Mouse (Mus musculus) heart, adult 2 months (tissue): ENCODE measurements around the gene Gm49601. TPM values are rescaled to one million over a fixed set of nuclear protein-coding genes. Genes with fewer than 3 reads are reported as not detected.
A peak's percentile ranks its signal among the peaks of the same experiment; 100 is the strongest.

Experiments
- DNase-seq, 2 experiments: peaks; one replicate each; pipeline ENCODE4 v3.0.0; 2021
- H3K27ac ChIP-seq: fragments of 200-600 bp; 2 replicates; pipeline ENCODE4 v1.8.1; 2022
- H3K27me3 ChIP-seq: fragments of 200-500 bp; 2 replicates; pipeline ENCODE4 v1.6.1; 2012; ENCODE audit warnings: mild to moderate bottlenecking, low read length, inconsistent platforms, mixed read lengths; ENCODE audit not compliant: control insufficient read depth, insufficient read depth
- H3K36me3 ChIP-seq: fragments of 200-500 bp; 2 replicates; pipeline ENCODE4 v1.6.1; 2012; ENCODE audit warnings: low read length, inconsistent platforms; ENCODE audit not compliant: control insufficient read depth, insufficient read depth
- H3K4me1 ChIP-seq: fragments of 200-500 bp; 2 replicates; pipeline ENCODE4 v1.6.1; 2011; ENCODE audit warnings: low read length; ENCODE audit not compliant: control insufficient read depth, insufficient read depth
- H3K4me3 ChIP-seq: fragments of 200-600 bp; 2 replicates; pipeline ENCODE4 v1.8.1; 2022
- H3K79me2 ChIP-seq: fragments of 200-500 bp; replicated peaks from 2 replicates; pipeline ENCODE4 v1.6.1; 2012; ENCODE audit warnings: mild to moderate bottlenecking, inconsistent platforms, low read length, moderate library complexity, mixed read lengths; ENCODE audit not compliant: control insufficient read depth, insufficient read depth
- H3K9ac ChIP-seq: fragments of 200-500 bp; 2 replicates; pipeline ENCODE4 v1.6.1; 2012; ENCODE audit warnings: low read depth, mild to moderate bottlenecking, control low read depth, inconsistent platforms, low read length, mixed read lengths
- CTCF ChIP-seq: fragments of 200-600 bp; IDR thresholded peaks from 2 replicates; pipeline ENCODE4 v1.8.1; 2022; ENCODE audit warnings: antibody characterized with exemption, mild to moderate bottlenecking, moderate library complexity
- EP300 ChIP-seq: fragments of 200-500 bp; IDR thresholded peaks from 2 replicates; pipeline ENCODE4 v1.6.1; 2011; ENCODE audit warnings: low read depth, low read length, control low read depth; ENCODE audit not compliant: insufficient read depth
- POLR2A ChIP-seq: fragments of 200-500 bp; IDR thresholded peaks from 2 replicates; pipeline ENCODE4 v1.6.1; 2011; ENCODE audit warnings: mild to moderate bottlenecking, low read depth, low read length, control low read depth; ENCODE audit not compliant: insufficient read depth
- WGBS: fragments of 180-500 bp; shearing (Covaris S2); methylation state at CpG from one replicate; pipeline ENCODE4 v1.1.7; 2018; 5-methylcytosine and 5-hydroxymethylcytosine counted together
- intact Hi-C: fragments of 180-260 bp; cut with DNase I; formaldehyde crosslinking; loops from one replicate; pipeline ENCODE4 v1.15.1; 2025
- polyA plus RNA-seq: library from polyadenylated mRNA; depleted of rRNA; stranded (reverse); fragments of >200 nt; gene quantifications from 2 replicates; pipeline ENCODE4 v1.2.3, GENCODE M21; 2012
- total RNA-seq, 2 experiments: library from RNA; stranded (reverse); gene quantifications; 2 replicates each; pipeline ENCODE4 v1.2.3; 2021

Gene Gm49601
- total and polyA plus RNA-seq, 3 experiments: 1.1 to 3.1 (median 1.1) TPM

DNA sequence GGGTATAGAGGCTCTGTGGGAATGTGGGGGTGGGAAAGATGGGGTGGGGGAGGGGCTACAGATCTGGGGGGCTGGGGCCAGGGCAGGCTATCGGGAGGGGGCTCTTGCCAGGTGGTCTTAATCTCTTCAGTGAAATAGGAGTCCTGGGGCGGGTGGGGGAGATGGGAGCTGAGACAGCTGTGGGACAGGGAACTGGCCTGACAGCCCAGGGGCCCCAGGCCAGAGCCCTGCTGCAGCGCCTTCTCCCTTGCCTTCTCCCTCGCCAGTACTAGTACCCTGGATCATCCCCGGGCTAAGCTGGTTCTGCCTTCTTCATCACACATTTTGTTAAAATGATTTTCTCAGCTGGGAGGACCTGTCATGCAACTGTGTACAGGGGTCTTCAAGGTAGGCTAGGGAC, 30.0 kb downstream of the Gm49601 start:
- 64% methylated on average over 5 of the region's 5 CpGs for WGBS
- H3K27me3 ChIP-seq: peaks cover 6% of the 10 kb centered on the region
- no peaks in the 10 kb centered on the region; the same call in 1 of the 2 replicates for H3K4me1 ChIP-seq
- no peaks in the 10 kb centered on the region for H3K36me3 ChIP-seq
- no peak for TF ChIP-seq EP300
- no peak for TF ChIP-seq CTCF
- no peak for TF ChIP-seq POLR2A
- H3K4me3 ChIP-seq: no peak overlapping the region
- no peak for DNase-seq
- H3K9ac ChIP-seq: no peak overlapping the region
- H3K79me2 ChIP-seq: no peaks in the 10 kb centered on the region
- intact Hi-C loops: no loop called here
- H3K27ac ChIP-seq: no peak overlapping the region

- H3K4me1 ChIP-seq: no peaks in the 10 kb centered on the region; the same call in 1 of the 2 replicates
- H3K79me2 ChIP-seq: no peaks in the 10 kb centered on the region
- no peak overlapping the region for H3K9ac ChIP-seq
- TF ChIP-seq POLR2A: no peak
- TF ChIP-seq EP300: no peak
- no peak for TF ChIP-seq CTCF
- no peaks in the 10 kb centered on the region for H3K36me3 ChIP-seq
- no peak overlapping the region for H3K4me3 ChIP-seq
- no peak for DNase-seq
- 70% methylated on average over 2 of the region's 2 CpGs for WGBS
- H3K27ac ChIP-seq: no peak overlapping the region
- peaks cover 15% of the 10 kb centered on the region for H3K27me3 ChIP-seq
- intact Hi-C loops: no loop called here
Observed at GRCm38 (mm10) chr16:18593930-18594329, 32.3 kb downstream of the Gm49601 start.

- WGBS: 6% methylated on average over 59 of the region's 59 CpGs
- H3K4me3 ChIP-seq: no peak overlapping the region
- no peaks in the 10 kb centered on the region; the same call in 1 of the 2 replicates for H3K4me1 ChIP-seq
- TF ChIP-seq POLR2A: no peak
- peak; percentile 50 for TF ChIP-seq CTCF
- no peak for TF ChIP-seq EP300
- intact Hi-C loops: no loop called here
- no peaks in the 10 kb centered on the region for H3K79me2 ChIP-seq
- H3K9ac ChIP-seq: 0 out of 2 replicates have a peak overlapping the region, but pooled peaks have one; percentile 22
- H3K27me3 ChIP-seq: peaks cover 25% of the 10 kb centered on the region
- H3K27ac ChIP-seq: no peak overlapping the region
- H3K36me3 ChIP-seq: no peaks in the 10 kb centered on the region
- DNase-seq: no peak
Observed at GRCm38 (mm10) chr16:18591047-18592018, 34.9 kb downstream of the Gm49601 start.

GRCm38 (mm10) chr16:18589804-18590790, 36.1 kb downstream of the Gm49601 start, which contains the start of gene Tbx1:
Gene Tbx1, minus strand, starts transcription at chr16:18590671.
- Histone ChIP-seq H3K4me3 (peak within 1 kb of the TSS; percentile 43), H3K36me3 (no peaks in the 10 kb centered on the region), H3K79me2 (no peaks in the 10 kb centered on the region), H3K4me1 (no peaks in the 10 kb centered on the region; the same call in 1 of the 2 replicates), H3K9ac (peak within 1 kb of the TSS; percentile 22; the same call in 1 of the 2 replicates), H3K27ac (no peak within 1 kb of the TSS), H3K27me3 (peaks cover 28% of the 10 kb centered on the region)
- DNase-seq: peak in 1 of 2 experiments; percentile 11
- WGBS: 10% methylated on average over 48 of the region's 48 CpGs
- TF ChIP-seq CTCF (peak; percentile 59), EP300 (no peak), POLR2A (no peak)
- intact Hi-C loops: no loop called here

DNA sequence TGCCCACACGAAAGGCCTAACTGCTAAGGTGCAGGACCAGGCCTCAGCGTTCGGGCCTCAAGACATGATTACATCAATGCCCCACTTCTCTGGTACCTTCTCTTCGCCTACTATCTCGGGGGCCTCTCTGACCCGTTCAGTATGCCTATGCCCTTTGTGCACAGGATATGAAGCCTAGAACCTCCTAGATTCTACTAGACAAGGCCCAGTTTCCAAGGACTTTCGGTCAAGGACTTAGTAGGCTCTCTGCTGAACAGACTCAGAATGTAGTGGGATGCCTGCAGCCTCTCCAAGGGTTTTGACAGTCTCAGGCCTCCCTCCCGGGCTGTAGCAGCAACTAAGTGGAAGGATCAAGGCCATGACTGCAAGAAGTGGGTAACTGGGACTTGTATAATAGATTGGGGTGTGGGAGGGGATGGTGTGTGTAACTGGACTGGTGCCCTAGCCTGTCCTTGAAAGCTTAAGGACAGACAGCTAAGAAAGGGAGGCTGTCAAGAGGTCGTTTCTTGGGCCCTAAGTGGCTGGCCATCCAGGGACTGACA, 37.1 kb downstream of the Gm49601 start:
- DNase-seq: no peak
- Histone ChIP-seq H3K9ac (no peak overlapping the region), H3K27ac (no peak overlapping the region), H3K79me2 (no peaks in the 10 kb centered on the region), H3K36me3 (no peaks in the 10 kb centered on the region), H3K27me3 (peaks cover 30% of the 10 kb centered on the region), H3K4me3 (no peak overlapping the region), H3K4me1 (no peaks in the 10 kb centered on the region; the same call in 1 of the 2 replicates)
- intact Hi-C loops: no loop called here
- WGBS: 72% methylated on average over 9 of the region's 9 CpGs
- TF ChIP-seq EP300: no peak
- TF ChIP-seq CTCF: no peak
- TF ChIP-seq POLR2A: no peak
